Mouse (Mus musculus) monocyte, adult 5-6 weeks (primary cell): Measurements from ENCODE around the gene Uncx. TPM values are rescaled to one million over a fixed set of nuclear protein-coding genes. Genes with fewer than 3 reads are reported as not detected.
"Not testable (repeated sequence)": the region's sequence is repeated elsewhere in the genome, so short reads cannot be mapped to it uniquely, and the experiment has no call there.

ENCODE experiments used
- ATAC-seq: fragments of 153-309, 156-312 bp; replicated peaks from 2 replicates; pipeline ENCODE4 v1.8.0; 2017; ENCODE audit warnings: mild to moderate bottlenecking; ENCODE audit not compliant: low TSS enrichment, insufficient number of reproducible peaks, severe bottlenecking, poor library complexity, low FRiP score
- total RNA-seq: library from RNA; stranded (forward); fragments of 200-1000, 200-491, 200-594 nt; gene quantifications from 3 replicates; pipeline ENCODE4 v1.2.3, GENCODE M21; 2017

Gene Uncx
- total RNA-seq, 1 experiment from 2014 or later, result not detected

DNA sequence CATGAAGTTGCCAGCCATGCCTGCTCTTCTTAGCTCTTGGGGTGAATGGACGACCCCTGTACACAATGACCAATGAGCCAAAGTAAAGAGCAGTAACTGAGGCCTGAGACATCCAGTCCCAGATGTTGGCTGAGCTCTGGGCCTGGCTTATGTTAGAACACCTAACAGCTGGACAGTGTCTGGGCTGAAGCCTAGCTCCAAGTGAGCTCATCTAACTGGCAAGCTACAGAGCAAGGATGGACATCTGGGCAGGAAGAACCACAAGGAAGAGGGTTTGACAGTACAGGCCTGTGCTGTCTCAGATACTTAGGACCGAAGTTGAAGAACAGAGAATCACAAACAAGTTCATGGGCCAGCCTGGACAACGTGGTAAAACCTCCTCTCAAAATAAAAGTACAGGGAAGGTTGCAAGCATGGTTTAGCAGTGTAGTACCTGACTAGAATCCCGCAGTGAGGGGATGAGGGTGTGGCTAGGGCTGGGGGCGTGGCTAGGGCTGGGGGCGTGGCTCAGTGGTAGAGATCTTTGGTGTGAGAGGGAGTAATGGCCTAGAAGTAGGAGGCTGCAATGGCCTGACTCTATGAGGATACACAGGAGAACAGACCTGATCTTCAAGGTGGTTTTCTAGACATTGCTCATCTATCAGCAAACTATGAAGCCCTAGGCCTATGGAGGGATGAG, 47.5 kb downstream of the Uncx start:
- not testable (repeated sequence) for ATAC-seq

DNA sequence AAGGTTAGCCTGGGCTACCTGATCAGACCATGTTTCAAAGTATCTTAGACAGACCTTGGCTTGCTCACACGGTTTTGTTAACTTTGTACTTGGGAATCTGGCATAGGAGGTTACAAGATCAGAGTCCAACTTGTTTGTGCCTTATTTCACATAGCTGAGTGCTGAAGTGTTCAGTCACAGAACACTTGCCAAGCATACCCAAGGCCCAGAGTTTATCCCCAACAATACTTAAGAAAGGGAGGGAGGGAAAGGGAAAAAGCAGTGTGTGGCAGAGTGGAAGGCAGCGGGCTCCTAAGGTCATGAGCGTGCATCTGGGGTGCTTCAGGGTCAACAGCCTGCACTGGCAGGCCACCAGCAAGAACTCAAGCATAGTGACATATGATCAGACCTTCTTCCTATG, 48.7 kb downstream of the Uncx start:
- no peak for ATAC-seq

DNA sequence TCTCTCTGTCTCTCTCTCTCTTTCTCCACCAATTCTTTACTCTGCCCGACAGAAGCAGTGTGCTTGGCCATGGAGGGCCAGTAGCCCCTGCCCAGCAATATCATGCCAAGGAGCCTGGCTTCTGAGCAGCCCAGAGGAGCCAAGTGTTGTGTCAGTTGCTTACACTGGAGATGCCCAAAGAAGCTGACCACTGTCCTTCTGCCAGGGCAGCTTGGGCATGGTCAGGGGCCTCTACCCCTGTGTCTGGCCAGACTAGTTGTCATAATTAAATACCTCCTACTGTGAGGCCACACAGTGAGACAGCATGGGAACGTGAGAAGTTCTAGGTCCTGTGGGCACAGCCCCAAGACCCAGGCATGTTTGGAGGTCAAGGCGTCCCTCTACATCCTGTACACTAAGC, 49.6 kb downstream of the Uncx start:
- ATAC-seq, result no peak

DNA sequence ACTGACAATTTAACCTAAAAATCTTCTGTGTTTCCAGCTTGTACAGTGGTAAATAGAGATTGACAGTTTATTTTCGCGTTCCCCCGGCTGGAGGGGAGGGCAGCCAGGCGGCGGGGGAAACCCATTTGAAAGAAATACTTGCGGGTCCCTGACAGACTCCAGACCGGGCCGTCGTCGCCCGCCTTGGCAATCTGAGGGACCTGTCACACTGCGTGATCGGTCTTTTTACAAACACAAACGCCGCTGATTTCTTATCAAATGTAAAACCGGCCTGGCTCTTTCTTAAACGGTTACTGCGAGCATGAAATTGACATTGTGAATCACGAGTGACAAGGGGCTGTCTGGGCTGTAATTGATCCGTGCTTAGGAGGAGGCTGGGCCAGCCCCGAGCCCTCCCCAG, 50.5 kb downstream of the Uncx start:
- no peak for ATAC-seq

DNA sequence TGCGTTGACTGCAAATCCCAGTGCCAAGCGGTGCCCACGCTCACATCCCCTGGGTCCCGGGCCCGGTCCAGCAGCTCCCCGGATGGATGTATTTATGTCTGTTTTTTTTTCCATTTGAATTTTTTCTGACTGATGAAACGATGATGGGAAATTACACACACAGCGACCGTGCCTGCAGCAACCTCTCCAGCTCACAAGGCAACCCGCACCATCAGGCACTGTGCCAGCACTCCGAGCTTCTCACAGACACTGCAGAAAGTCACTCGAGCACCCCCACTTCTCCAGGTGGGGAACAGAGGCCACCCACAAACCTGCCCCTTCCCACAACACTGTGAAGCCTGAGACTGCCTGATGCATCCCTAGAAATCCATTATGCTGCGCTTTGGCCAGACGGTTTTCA, 51.7 kb downstream of the Uncx start:
- ATAC-seq, result no peak

Other genes with a start within 250 kb of the Uncx start
- 67.3 to 90.2 TPM (median 72.6 TPM) in 3 replicates for gene Adap1, start 217.9 kb upstream of the Uncx start, total RNA-seq
- gene Cox19, start 192.1 kb upstream of the Uncx start, total RNA-seq, result 9.5 to 46.4 TPM (median 15.2 TPM) in 3 replicates
- gene Cyp2w1, start 190.9 kb upstream of the Uncx start, total RNA-seq, result not detected in 3 replicates
- 6.9 to 10.8 TPM (median 9.8 TPM) in 3 replicates for gene Gpr146, start 165.8 kb upstream of the Uncx start, total RNA-seq
- gene C130050O18Rik, start 138.2 kb upstream of the Uncx start, total RNA-seq, result 28.4 to 51.7 TPM (median 32.7 TPM) in 3 replicates
- gene Gper1, start 120.3 kb upstream of the Uncx start, total RNA-seq, result 0.53 to 1.3 TPM in 2 of 3 replicates, not detected in the other
- gene 3110082I17Rik, start 83.0 kb upstream of the Uncx start, total RNA-seq, result 16.2 to 45.2 TPM (median 35.8 TPM) in 3 replicates
- 19.3 to 53.0 TPM (median 49.3 TPM) in 3 replicates for gene Zfand2a, start 58.9 kb upstream of the Uncx start, total RNA-seq
- 0.57 to 5.3 TPM in 2 of 3 replicates, not detected in the other for gene Micall2, start 192.8 kb downstream of the Uncx start, total RNA-seq
- 28.1 to 36.6 TPM (median 32.7 TPM) in 3 replicates for gene Ints1, start 232.2 kb downstream of the Uncx start, total RNA-seq
- gene Mafk, start 248.0 kb downstream of the Uncx start, total RNA-seq, result 73.5 to 94.4 TPM (median 82.2 TPM) in 3 replicates